Mouse (Mus musculus): ENCODE data around the gene Arhgap31. TPM values are rescaled to one million over a fixed set of nuclear protein-coding genes. Genes with fewer than 3 reads are reported as not detected.

Gene Arhgap31
- polyA plus RNA-seq, 2 experiments = 0.88 to 1.4 TPM

- no peak overlapping the region for H3K27ac ChIP-seq
- ATAC-seq (ENCODE audit: insufficient read depth) = no peak
- no peak overlapping the region for H3K9ac ChIP-seq (replicated peaks)
- 64% methylated on average over 7 of the region's 7 CpGs for WGBS (ENCODE audit: insufficient replicate concordance)
- no peak overlapping the region for H3K4me3 ChIP-seq (ENCODE audit: insufficient read depth in 1 of 2, low read depth in 2 of 2, low read length in 2 of 2)
- no peak for DNase-seq (ENCODE audit: low read depth in 3 of 3, low spot score in 3 of 3)
- H3K27me3 ChIP-seq (ENCODE audit: control insufficient read depth, insufficient read depth, low read length) = no peaks in the 10 kb centered on the region
- TF ChIP-seq CTCF (IDR thresholded peaks at IDR 0.05; ENCODE audit: low read depth) = no peak
- TF ChIP-seq EP300 (IDR thresholded peaks at IDR 0.05; ENCODE audit: low read depth) = no peak
- no peak overlapping the region for H3K4me2 ChIP-seq (ENCODE audit: low read depth)
- H3K4me1 ChIP-seq (replicated peaks; ENCODE audit: control insufficient read depth in 2 of 2, insufficient read depth in 2 of 2, low read length in 1 of 2) = no peaks in the 10 kb centered on the region
- no peaks in the 10 kb centered on the region for H3K36me3 ChIP-seq (replicated peaks; ENCODE audit: control insufficient read depth, insufficient read depth, low read depth)
- H3K9me3 ChIP-seq (ENCODE audit: control insufficient read depth, low read length) = no peaks in the 10 kb centered on the region
These were observed 40.1 kb downstream of the Arhgap31 start for GRCm38 (mm10) chr16:38672947-38673346.

- ATAC-seq (ENCODE audit: insufficient read depth) = no peak
- DNase-seq (ENCODE audit: low read depth in 3 of 3, low spot score in 3 of 3) = no peak
- 46% methylated on average over 5 of the region's 5 CpGs for WGBS (ENCODE audit: insufficient replicate concordance)
- Histone ChIP-seq H3K9me3 (ENCODE audit: control insufficient read depth, low read length) (no peaks in the 10 kb centered on the region), H3K27me3 (ENCODE audit: control insufficient read depth, insufficient read depth, low read length) (no peaks in the 10 kb centered on the region), H3K36me3 (replicated peaks; ENCODE audit: control insufficient read depth, insufficient read depth, low read depth) (no peaks in the 10 kb centered on the region), H3K4me2 (ENCODE audit: low read depth) (no peak overlapping the region), H3K27ac (no peak overlapping the region), H3K9ac (replicated peaks) (no peak overlapping the region), H3K4me3 (ENCODE audit: insufficient read depth in 1 of 2, low read depth in 2 of 2, low read length in 2 of 2) (no peak overlapping the region), H3K4me1 (replicated peaks; ENCODE audit: control insufficient read depth in 2 of 2, insufficient read depth in 2 of 2, low read length in 1 of 2) (no peaks in the 10 kb centered on the region)
- TF ChIP-seq EP300 (IDR thresholded peaks at IDR 0.05; ENCODE audit: low read depth) = no peak
- no peak for TF ChIP-seq CTCF (IDR thresholded peaks at IDR 0.05; ENCODE audit: low read depth)
These were observed 40.7 kb downstream of the Arhgap31 start for GRCm38 (mm10) chr16:38672370-38672769.

- no peak overlapping the region for H3K27ac ChIP-seq
- no peaks in the 10 kb centered on the region for H3K36me3 ChIP-seq (replicated peaks; ENCODE audit: control insufficient read depth, insufficient read depth, low read depth)
- no peak overlapping the region for H3K9ac ChIP-seq (replicated peaks)
- no peak overlapping the region for H3K4me3 ChIP-seq (ENCODE audit: insufficient read depth in 1 of 2, low read depth in 2 of 2, low read length in 2 of 2)
- ATAC-seq (ENCODE audit: insufficient read depth) (no peak), DNase-seq (ENCODE audit: low read depth in 3 of 3, low spot score in 3 of 3) (no peak)
- TF ChIP-seq EP300 (IDR thresholded peaks at IDR 0.05; ENCODE audit: low read depth) = no peak
- TF ChIP-seq CTCF (IDR thresholded peaks at IDR 0.05; ENCODE audit: low read depth) = no peak
- H3K27me3 ChIP-seq (ENCODE audit: control insufficient read depth, insufficient read depth, low read length) = no peaks in the 10 kb centered on the region
- no peaks in the 10 kb centered on the region for H3K9me3 ChIP-seq (ENCODE audit: control insufficient read depth, low read length)
- H3K4me2 ChIP-seq (ENCODE audit: low read depth) = no peak overlapping the region
- WGBS (ENCODE audit: insufficient replicate concordance) = 70% methylated on average over 12 of the region's 12 CpGs
- no peaks in the 10 kb centered on the region for H3K4me1 ChIP-seq (replicated peaks; ENCODE audit: control insufficient read depth in 2 of 2, insufficient read depth in 2 of 2, low read length in 1 of 2)
These were observed 42.3 kb downstream of the Arhgap31 start for GRCm38 (mm10) chr16:38670621-38671390.

GRCm38 (mm10) chr16:38668871-38669675 lies 44.0 kb downstream of the Arhgap31 start:
- Histone ChIP-seq H3K4me2 (ENCODE audit: low read depth) (no peak overlapping the region), H3K4me1 (replicated peaks; ENCODE audit: control insufficient read depth in 2 of 2, insufficient read depth in 2 of 2, low read length in 1 of 2) (no peaks in the 10 kb centered on the region), H3K27me3 (ENCODE audit: control insufficient read depth, insufficient read depth, low read length) (no peaks in the 10 kb centered on the region), H3K4me3 (ENCODE audit: insufficient read depth in 1 of 2, low read depth in 2 of 2, low read length in 2 of 2) (no peak overlapping the region), H3K9me3 (ENCODE audit: control insufficient read depth, low read length) (no peaks in the 10 kb centered on the region), H3K9ac (replicated peaks) (no peak overlapping the region), H3K36me3 (replicated peaks; ENCODE audit: control insufficient read depth, insufficient read depth, low read depth) (no peaks in the 10 kb centered on the region), H3K27ac (no peak overlapping the region)
- no peak for TF ChIP-seq EP300 (IDR thresholded peaks at IDR 0.05; ENCODE audit: low read depth)
- TF ChIP-seq CTCF (IDR thresholded peaks at IDR 0.05; ENCODE audit: low read depth) = no peak
- ATAC-seq (ENCODE audit: insufficient read depth) = no peak
- WGBS (ENCODE audit: insufficient replicate concordance) = 60% methylated on average over 8 of the region's 8 CpGs
- no peak for DNase-seq (ENCODE audit: low read depth in 3 of 3, low spot score in 3 of 3)

GRCm38 (mm10) chr16:38666523-38666922 lies 46.6 kb downstream of the Arhgap31 start:
- no peaks in the 10 kb centered on the region for H3K9me3 ChIP-seq (ENCODE audit: control insufficient read depth, low read length)
- H3K4me1 ChIP-seq (replicated peaks; ENCODE audit: control insufficient read depth in 2 of 2, insufficient read depth in 2 of 2, low read length in 1 of 2) = no peaks in the 10 kb centered on the region
- no peak overlapping the region for H3K4me2 ChIP-seq (ENCODE audit: low read depth)
- DNase-seq (ENCODE audit: low read depth in 3 of 3, low spot score in 3 of 3) (no peak), ATAC-seq (ENCODE audit: insufficient read depth) (no peak)
- H3K27me3 ChIP-seq (ENCODE audit: control insufficient read depth, insufficient read depth, low read length) = no peaks in the 10 kb centered on the region
- WGBS (ENCODE audit: insufficient replicate concordance) = 76% methylated on average over 4 of the region's 4 CpGs
- H3K27ac ChIP-seq = no peak overlapping the region
- no peak overlapping the region for H3K9ac ChIP-seq (replicated peaks)
- no peak overlapping the region for H3K4me3 ChIP-seq (ENCODE audit: insufficient read depth in 1 of 2, low read depth in 2 of 2, low read length in 2 of 2)
- TF ChIP-seq EP300 (IDR thresholded peaks at IDR 0.05; ENCODE audit: low read depth) = no peak
- TF ChIP-seq CTCF (IDR thresholded peaks at IDR 0.05; ENCODE audit: low read depth) = no peak
- H3K36me3 ChIP-seq (replicated peaks; ENCODE audit: control insufficient read depth, insufficient read depth, low read depth) = no peaks in the 10 kb centered on the region
